Mouse (Mus musculus) testis, postnatal 10 days (tissue): Measurements from ENCODE around the gene Asz1.

Experiments
- DNase-seq: peaks from one replicate; pipeline ENCODE4 v3.0.0; 2021; ENCODE audit warnings: low spot score

Asz1 gene

DNA sequence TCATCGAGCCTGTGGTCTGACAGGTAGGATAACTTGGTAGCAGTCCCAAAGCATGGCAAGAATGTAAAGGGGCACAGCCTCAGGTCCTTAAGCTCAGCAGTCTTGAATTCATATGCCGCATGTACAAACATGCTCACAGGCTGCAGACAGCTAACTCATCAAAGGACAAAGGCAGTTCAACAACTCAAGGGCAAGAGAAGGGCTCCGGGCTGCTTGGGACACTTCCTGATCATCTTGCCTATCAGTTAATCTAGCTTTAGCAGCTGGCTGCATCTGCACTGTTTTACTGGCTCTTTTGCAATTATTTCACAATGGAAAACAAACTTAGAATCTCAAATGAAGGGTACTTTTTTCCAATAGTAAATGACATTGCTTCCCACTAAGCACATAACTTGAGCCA lies 101.5 kb downstream of the Asz1 start:
- no peak for DNase-seq

GRCm38 (mm10) chr6:18002065-18002464 lies 106.8 kb downstream of the Asz1 start:
- no peak for DNase-seq
